Mouse (Mus musculus) neural tube, embryonic 12.5 days (tissue): ENCODE results near the gene Ssbp4. TPM values are rescaled to one million over a fixed set of nuclear protein-coding genes. Genes with fewer than 3 reads are reported as not detected.
A peak's percentile ranks its signal among the peaks of the same experiment; 100 is the strongest.

Source experiments
- ATAC-seq: fragments of 200-750 bp; cut with Nextera tagmentation; 2 replicates; pipeline ENCODE4 v1.8.0; 2017; ENCODE audit warnings: low read depth, mild to moderate bottlenecking, moderate TSS enrichment, moderate library complexity; ENCODE audit not compliant: low FRiP score
- H3K27ac ChIP-seq: fragments of 300-500 bp; sonication (generic); 2 replicates; pipeline ENCODE4 v1.5.1; 2016
- H3K27me3 ChIP-seq: fragments of 300-500 bp; sonication (generic); replicated peaks from 2 replicates; pipeline ENCODE4 v1.6.1; 2016; ENCODE audit warnings: mild to moderate bottlenecking
- H3K36me3 ChIP-seq: fragments of 300-500 bp; sonication (generic); 2 replicates; pipeline ENCODE4 v1.6.1; 2016; ENCODE audit warnings: mild to moderate bottlenecking
- H3K4me1 ChIP-seq: fragments of 300-500 bp; sonication (generic); 2 replicates; pipeline ENCODE4 v1.6.1; 2016
- H3K4me2 ChIP-seq: fragments of 300-500 bp; sonication (generic); replicated peaks from 2 replicates; pipeline ENCODE4 v1.6.1; 2016; ENCODE audit warnings: mild to moderate bottlenecking
- H3K4me3 ChIP-seq: fragments of 300-500 bp; sonication (generic); 2 replicates; pipeline ENCODE4 v1.5.1; 2016
- H3K9ac ChIP-seq: fragments of 300-500 bp; sonication (generic); 2 replicates; pipeline ENCODE4 v1.6.1; 2016; ENCODE audit warnings: mild to moderate bottlenecking
- H3K9me3 ChIP-seq: fragments of 300-500 bp; sonication (generic); 2 replicates; pipeline ENCODE4 v1.6.1; 2016; ENCODE audit warnings: mild to moderate bottlenecking
- WGBS: fragments of 180-500 bp; shearing (Covaris S2); methylation state at CpG from one replicate; pipeline ENCODE4 v1.1.7; 2016; 5-methylcytosine and 5-hydroxymethylcytosine counted together
- polyA plus RNA-seq: library from polyadenylated mRNA; unstranded; fragments of >200 nt; fragmentation: Nextera tagmentation; extraction: Ambion mirVana; gene quantifications from 2 replicates; pipeline ENCODE4 v1.2.1, GENCODE M21; 2016

Ssbp4 gene
- polyA plus RNA-seq, 1 experiment from 2014 or later, result 144 TPM

DNA sequence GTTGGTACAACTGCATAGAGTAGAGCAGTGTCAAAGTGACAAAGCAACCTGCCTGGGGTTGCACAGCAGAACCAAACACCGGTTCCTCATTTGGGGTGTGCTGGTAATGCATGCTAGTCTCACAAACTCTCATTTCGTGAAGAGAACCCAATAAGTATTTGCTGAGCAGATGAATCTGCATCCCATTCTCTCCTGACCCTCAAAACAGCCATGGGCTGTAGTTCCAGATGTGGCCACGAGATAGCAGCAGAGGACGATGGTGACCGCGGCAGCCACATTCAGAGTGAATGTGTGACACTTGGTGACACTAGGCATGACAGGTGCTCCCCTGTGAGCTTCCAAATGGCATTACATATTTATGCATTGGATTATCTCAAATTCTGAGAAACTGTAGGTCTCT, 3.2 kb upstream of the Ssbp4 start:
- no peak for ATAC-seq
- peaks cover 50% of the 10 kb centered on the region for H3K4me1 ChIP-seq

DNA sequence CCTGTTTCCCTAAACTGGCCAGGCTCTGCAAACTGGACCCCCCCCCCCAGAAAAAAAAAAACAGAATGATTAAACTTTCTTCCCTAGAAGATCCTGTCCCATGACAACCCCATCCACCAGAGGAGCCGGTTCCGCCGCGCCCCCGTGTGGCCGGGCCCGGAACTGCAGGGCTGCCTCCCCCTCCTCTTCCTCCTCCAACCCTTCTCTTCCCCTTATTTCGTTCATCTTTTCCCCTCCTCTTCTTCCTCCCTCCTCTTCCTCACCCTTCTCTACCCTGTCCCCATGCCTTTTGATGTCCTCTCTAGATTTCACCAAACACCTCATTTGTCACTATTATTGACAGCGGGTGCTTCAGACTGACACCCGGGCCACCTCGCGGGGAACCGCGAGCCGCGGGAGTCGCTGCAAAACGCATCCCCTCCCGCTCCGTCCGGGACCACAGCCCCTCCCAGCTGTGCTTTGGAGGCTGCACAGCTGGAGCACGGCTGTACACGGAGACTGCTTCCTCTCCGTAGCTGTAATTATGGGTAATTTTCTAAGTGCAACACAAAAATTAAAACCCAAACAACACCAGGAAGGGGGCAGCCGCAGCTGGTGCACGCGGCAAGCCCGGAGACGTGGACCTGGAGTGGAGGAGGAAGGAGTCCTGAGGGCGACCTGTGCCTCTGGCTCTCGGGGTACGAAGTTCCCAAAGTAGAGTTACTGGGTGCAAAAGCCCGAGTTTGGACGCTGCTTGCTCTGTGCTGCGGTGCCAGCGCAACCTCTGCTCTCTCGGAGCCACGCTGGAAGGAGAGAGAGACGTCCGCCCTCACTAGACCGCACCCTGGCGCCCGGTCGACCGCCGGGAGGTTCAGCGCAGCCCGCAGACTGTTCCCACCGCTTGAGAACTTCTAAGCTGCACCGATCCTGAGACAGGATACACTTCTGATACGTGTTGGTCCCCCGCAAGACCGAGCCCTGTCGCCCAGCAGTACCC, 2.4 kb upstream of the Ssbp4 start:
- Histone ChIP-seq H3K4me1 (peaks cover 57% of the 10 kb centered on the region), H3K4me2 (peak overlapping the region; percentile 81), H3K9ac (peak overlapping the region; percentile 56), H3K36me3 (no peaks in the 10 kb centered on the region), H3K9me3 (no peaks in the 10 kb centered on the region), H3K4me3 (peak overlapping the region; percentile 36), H3K27me3 (no peaks in the 10 kb centered on the region), H3K27ac (0 out of 2 replicates have a peak overlapping the region, but pooled peaks have one; percentile 6)
- ATAC-seq, result no peak; the same call in 1 of the 2 replicates
- under 1% methylated on average over 54 of the region's 54 CpGs for WGBS

More for the DNA sequence above, 3.2 kb upstream of the Ssbp4 start:
- WGBS, result under 1% methylated on average over 6 of the region's 6 CpGs
- no peak overlapping the region for H3K27ac ChIP-seq
- H3K9ac ChIP-seq, result peak overlapping the region; percentile 56
- H3K4me3 ChIP-seq, result peak overlapping the region; percentile 36
- H3K4me2 ChIP-seq, result peak overlapping the region; percentile 81
- H3K36me3 ChIP-seq, result no peaks in the 10 kb centered on the region
- H3K9me3 ChIP-seq, result no peaks in the 10 kb centered on the region
- H3K27me3 ChIP-seq, result no peaks in the 10 kb centered on the region

DNA sequence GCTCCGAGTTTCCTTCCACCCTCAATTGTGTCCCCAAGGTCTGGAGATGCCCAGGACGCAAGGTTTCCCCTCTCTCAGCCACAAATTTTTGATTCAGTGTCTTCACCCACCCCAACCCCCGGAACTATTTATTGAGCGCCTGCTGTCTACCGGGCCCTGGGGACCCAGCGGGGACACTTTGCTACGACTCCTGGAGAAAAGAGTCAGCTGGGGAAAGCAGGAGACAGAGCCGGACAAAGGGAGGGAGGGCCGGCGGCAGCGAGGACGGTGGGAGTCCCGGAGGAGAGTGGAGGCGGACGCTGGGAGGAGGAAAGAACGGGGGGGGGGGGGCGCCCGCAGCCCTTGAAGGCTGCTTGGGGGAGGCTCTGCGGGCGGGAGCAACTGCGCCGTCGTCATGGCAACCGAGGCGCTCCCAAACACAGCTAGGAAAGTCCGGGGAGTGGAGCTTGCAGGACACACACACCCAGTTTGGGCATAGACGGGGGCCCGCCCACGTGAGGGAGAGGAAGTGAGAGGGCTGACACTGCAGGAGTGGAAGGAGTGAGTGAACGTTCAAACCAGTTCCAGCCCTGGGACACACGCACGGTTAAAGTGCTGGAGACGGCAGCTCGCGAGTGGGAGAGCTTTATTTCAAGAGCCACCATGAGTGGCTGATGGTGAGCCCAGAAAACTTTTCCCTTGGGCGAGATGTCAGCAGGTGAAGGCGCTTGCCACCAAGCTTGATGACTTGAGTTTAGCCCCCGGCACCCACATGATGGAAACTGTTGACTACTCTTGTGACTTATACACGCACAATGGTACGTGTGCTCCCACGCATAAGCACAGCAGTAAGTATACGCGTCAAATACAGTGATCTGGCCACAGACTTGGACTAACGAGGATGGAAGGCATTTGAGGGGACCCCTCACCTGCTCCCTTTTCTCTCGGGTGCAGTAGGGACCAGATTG, 1.4 kb upstream of the Ssbp4 start:
- H3K4me1 ChIP-seq, result peaks cover 63% of the 10 kb centered on the region
- under 1% methylated on average over 42 of the region's 45 CpGs for WGBS
- ATAC-seq, result peak; percentile 38
- H3K9ac ChIP-seq, result peak overlapping the region; percentile 54
- peak overlapping the region; percentile 90 for H3K27ac ChIP-seq
- peak overlapping the region; percentile 31 for H3K4me3 ChIP-seq
- H3K4me2 ChIP-seq, result peak overlapping the region; percentile 81
- H3K9me3 ChIP-seq, result no peaks in the 10 kb centered on the region
- no peaks in the 10 kb centered on the region for H3K27me3 ChIP-seq
- no peaks in the 10 kb centered on the region for H3K36me3 ChIP-seq

DNA sequence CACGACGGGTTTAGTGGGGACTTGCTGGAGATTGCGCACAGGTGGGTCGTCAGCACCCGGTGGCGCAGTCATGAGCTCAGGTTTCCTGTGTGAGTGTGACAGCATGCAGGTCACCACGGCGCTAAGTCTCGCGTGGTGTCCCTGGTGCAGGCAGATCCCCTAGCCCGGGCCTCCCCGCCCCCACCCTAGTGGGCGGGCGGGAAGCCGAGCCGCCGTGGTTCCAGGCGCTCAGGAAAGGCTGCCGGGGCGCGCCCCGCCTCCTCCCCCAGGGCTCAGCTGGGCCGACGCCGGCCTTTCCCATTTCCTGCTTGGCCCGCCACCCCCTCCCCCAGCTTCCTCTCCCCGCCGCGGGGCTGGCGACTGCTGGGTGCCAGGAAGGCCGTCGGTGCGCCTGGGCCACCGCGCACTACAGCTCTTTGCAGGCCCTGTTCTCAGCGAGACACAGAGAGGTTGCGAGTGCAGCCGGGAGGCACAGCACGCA, 736 bp upstream of the Ssbp4 start:
- Histone ChIP-seq H3K36me3 (no peaks in the 10 kb centered on the region), H3K4me2 (peak overlapping the region; percentile 81), H3K27me3 (no peaks in the 10 kb centered on the region), H3K4me1 (peaks cover 69% of the 10 kb centered on the region), H3K27ac (peak overlapping the region; percentile 90), H3K9me3 (no peaks in the 10 kb centered on the region), H3K4me3 (peak overlapping the region; percentile 31), H3K9ac (peak overlapping the region; percentile 54)
- peak; percentile 54 for ATAC-seq
- 1% methylated on average over 36 of the region's 39 CpGs for WGBS

DNA sequence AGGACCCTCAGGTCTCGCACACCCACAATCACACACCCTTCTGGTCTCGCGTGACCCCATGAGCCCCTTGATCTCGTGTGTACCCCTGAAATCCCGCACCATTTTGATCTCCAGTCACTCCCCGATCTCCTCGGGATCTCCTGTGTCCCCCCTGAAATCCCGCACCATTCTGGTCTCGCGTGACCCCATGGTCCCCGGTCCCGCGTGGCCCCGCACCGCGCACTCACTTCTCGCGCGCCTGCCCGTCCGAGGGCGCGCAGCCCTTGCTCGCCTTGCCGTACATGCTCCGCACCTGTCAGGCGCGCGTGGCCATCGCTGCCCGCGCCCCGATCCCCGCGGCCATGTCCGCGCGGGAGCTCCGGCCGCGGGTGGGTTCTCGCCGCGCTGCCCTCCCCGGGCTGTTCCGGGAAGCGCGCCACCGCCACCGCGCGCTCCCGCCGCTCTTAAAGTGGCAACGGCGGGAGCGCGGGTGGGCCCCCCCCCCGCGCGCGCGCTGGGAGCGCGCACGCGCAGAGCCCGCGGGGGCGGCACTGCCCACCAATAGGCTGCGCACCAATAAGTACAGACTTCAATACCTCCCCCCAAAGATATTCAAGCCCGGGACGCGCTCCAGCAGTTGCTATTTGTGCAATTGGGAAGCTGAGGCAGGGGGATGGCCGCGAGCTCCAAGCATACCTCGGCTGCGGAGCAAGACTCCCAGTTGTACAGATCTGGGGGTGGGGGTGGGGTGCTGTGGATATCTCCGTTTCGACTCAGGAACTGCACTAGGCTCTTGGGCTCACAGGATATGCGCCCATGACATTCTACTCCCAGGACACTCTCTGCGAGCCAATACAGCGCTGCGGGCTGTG, 549 bp downstream of the Ssbp4 start:
- Histone ChIP-seq H3K36me3 (no peaks in the 10 kb centered on the region), H3K4me1 (peaks cover 67% of the 10 kb centered on the region), H3K27ac (no peak overlapping the region), H3K9ac (peak overlapping the region; percentile 84), H3K27me3 (no peaks in the 10 kb centered on the region), H3K9me3 (no peaks in the 10 kb centered on the region), H3K4me2 (peak overlapping the region; percentile 81), H3K4me3 (peak overlapping the region; percentile 82)
- no peak for ATAC-seq
- 3% methylated on average over 82 of the region's 84 CpGs for WGBS

DNA sequence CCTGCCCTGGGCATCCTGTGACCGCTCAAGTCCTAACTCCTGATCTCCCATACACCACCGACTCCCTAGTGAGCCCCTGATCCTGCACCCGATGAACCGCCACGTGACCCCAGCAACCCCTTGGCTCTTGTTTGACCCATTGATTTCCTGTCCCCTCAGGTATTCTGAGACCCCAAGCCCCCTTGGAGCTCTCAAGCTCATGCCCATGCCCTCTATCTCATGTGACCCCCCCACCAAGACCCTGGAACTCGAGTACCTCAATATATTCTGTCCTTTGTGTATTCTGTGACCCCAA, 1.1 kb downstream of the Ssbp4 start:
- Histone ChIP-seq H3K4me3 (peak overlapping the region; percentile 82), H3K4me1 (peaks cover 68% of the 10 kb centered on the region), H3K9me3 (no peaks in the 10 kb centered on the region), H3K4me2 (peak overlapping the region; percentile 81), H3K9ac (peak overlapping the region; percentile 84), H3K27me3 (no peaks in the 10 kb centered on the region), H3K27ac (no peak overlapping the region), H3K36me3 (0 out of 2 replicates have a peak, but pooled peaks cover 4% of the 10 kb centered on the region)
- no peak for ATAC-seq
- WGBS, result 34% methylated on average over 6 of the region's 6 CpGs

DNA sequence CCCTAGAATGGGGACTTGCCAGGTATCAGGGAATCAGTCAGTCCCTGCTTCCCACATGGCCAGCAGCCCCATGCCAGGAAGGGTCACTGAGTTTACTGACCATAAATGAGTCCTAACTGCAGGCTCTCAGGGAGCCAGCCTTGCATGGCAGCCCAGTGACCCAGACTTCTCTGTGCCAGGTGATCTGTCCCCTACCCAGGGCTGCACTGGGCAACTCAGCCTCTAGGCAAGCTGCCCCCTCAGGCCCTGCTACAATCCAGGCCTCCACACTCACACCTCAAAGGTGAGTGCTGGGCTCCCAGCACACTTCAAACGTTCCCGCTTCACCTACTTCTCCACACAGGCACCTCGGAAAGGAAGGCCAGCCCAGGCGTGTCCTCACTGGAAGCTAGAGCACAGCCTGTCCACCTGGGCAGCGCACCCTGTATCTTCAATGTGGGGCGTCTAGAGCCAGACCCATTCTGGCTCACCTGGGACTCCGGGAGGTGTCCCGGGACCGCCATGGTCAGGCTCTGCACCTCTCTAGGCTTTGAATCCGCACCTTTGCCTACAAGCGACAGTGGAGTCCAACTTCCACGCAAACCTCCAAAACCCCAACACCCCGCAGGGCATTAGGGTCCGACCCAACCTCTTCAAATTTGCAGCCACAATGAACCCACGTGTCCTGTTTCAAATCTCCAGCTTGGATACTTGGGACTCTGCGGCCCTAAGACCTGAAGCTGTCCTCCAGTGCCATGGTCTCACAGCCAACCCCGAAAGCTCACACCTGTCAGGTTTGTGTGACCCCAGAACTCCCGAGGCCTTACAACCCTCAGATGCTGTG, 1.7 kb downstream of the Ssbp4 start:
- H3K4me1 ChIP-seq, result peaks cover 73% of the 10 kb centered on the region
- no peak overlapping the region for H3K27ac ChIP-seq
- 68% methylated on average over 18 of the region's 18 CpGs for WGBS

DNA sequence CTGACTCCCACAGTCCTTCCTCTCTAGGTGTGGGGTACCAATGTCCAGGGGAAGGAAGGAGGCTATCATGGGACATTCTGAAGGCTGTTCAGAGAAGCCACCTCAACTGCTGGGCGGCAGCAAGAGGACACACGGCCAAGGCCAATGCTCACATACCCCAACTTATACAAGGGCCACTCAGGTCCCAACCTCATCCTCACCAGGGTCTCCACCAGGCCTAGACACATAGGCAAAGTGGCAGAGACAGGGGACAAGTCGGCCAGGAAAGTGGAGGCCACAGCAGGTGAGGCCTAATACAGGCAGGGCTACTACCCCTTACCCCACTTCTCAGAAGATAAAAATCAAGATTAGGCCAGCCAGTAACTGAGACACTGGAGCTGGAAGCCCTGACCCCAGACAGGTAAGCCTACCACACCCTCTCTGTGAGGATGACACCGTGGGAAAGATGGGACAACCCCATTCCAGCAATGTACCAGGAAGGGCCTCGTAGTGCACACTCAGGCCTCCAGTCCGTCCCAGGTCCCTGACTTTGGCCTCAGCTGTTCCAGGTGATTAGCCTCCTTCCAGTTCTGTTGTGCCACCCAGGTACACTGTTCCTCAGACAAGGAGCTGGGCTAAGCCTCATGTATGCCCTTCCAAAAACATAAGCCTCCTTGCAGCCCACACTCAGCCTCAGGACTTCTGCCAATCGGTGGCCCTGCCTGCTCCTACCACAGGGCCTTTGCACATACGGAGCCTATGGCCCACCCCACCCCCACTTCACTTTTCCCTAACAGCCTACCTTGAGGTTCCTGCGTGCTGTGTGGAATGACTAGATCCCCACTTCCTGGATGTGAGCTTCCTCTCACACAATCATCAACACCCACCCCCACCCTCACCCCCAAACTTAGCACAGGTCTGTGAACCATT, 2.5 kb downstream of the Ssbp4 start:
- H3K9me3 ChIP-seq, result no peaks in the 10 kb centered on the region
- H3K27ac ChIP-seq, result no peak overlapping the region
- H3K4me2 ChIP-seq, result peak overlapping the region; percentile 81
- no peak overlapping the region for H3K9ac ChIP-seq
- no peaks in the 10 kb centered on the region for H3K27me3 ChIP-seq
- peaks cover 75% of the 10 kb centered on the region for H3K4me1 ChIP-seq
- no peak overlapping the region for H3K4me3 ChIP-seq
- peaks cover 13% of the 10 kb centered on the region for H3K36me3 ChIP-seq
- 88% methylated on average over 9 of the region's 9 CpGs for WGBS
- no peak for ATAC-seq

More for the DNA sequence above, 1.7 kb downstream of the Ssbp4 start:
- ATAC-seq, result no peak
- Histone ChIP-seq H3K4me3 (peak overlapping the region; percentile 82), H3K36me3 (peaks cover 9% of the 10 kb centered on the region), H3K4me2 (peak overlapping the region; percentile 81), H3K9ac (peak overlapping the region; percentile 84), H3K27me3 (no peaks in the 10 kb centered on the region), H3K9me3 (no peaks in the 10 kb centered on the region)

DNA sequence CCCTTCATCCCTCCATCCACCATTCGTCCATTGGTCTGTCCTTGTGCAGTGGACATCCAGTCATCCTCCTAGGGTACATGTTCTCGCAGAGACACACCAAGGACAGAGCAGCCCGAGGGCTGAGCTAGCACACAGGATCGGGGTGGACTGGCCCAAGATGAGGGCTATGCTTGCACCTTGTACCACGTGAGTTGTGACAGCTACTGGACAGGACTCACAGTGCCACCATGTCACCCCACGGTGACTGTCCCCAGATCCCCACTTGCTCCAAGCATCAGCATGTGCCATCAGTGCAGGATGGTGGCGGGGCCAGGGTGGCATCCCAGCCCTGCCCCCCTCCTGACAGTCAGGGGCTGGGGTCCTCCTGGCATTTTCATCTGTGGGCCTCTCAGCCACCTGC, 4.1 kb downstream of the Ssbp4 start:
- Histone ChIP-seq H3K4me3 (no peak overlapping the region), H3K9ac (no peak overlapping the region), H3K4me2 (0 out of 2 replicates have a peak overlapping the region, but pooled peaks have one; percentile 7), H3K27me3 (no peaks in the 10 kb centered on the region), H3K9me3 (no peaks in the 10 kb centered on the region), H3K27ac (no peak overlapping the region), H3K4me1 (peaks cover 74% of the 10 kb centered on the region), H3K36me3 (peaks cover 13% of the 10 kb centered on the region)
- 85% methylated on average over 7 of the region's 7 CpGs for WGBS
- ATAC-seq, result no peak
